Mouse (Mus musculus): ENCODE results near the gene Khsrp.

DNA sequence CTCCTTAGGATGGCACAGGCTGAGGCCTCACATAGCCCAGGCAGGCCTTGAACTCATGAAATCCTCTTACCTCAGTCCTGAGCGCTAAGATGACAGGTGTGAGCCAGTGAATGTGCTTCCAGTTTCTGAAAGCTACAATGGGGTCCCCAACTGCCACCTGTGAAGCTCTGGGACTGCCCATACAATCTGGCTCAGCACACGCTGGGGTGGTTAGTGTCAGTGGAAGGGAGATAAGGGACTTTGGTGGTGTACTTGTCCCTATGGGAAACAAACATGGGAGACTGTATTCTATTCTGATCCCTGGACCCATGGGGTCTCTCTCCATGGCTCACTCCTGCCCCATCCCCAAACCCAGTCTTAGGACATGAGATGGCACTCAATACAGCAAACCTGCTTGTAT is 11.6 kb downstream of the Khsrp start:
- TF ChIP-seq E2F4 (IDR thresholded peaks at IDR 0.05; ENCODE audit: borderline replicate concordance, low read depth, low read length): no peak
- TF ChIP-seq KAT2A (conservative IDR thresholded peaks at IDR 0.05; ENCODE audit: low read depth, low read length): no peak
- TF ChIP-seq POLR2A (IDR thresholded peaks at IDR 0.05; ENCODE audit: control insufficient read depth in 1 of 2, insufficient read depth in 1 of 2, low read depth in 1 of 2, low read length in 2 of 2, poor library complexity in 1 of 2): no peak
